In genomic region chr8:125365004-125365403, GRCm38 (mm10) we compare ENCODE assay signal across 26 mouse cellular contexts.
DNase-seq lines count a peak whose midpoint lies in the region; ATAC-seq and TF ChIP-seq lines count a peak whose summit lies in the region.
"Had no signal": no experiment of that assay in that cellular context is flagged by ENCODE, and none has a peak within 500 bp of the region (broad histone marks: within the 10 kb centered on the region; RNA-seq: fewer than 3 reads in every experiment).

No protein-coding gene starts in this region.

- no peak for DNase-seq in frontal cortex, postnatal 10 days (ENCODE audit: low spot score in 2 of 2)
- DNase-seq in right cerebral cortex, adult 2 months (ENCODE audit: low spot score in 2 of 2), result peak; percentile 59 to 62
- no peak for DNase-seq in right cerebral cortex, postnatal 4 days
- DNase-seq in layer of hippocampus, adult 9-11 months, result peak; percentile 84
- no peak for DNase-seq in cerebellum, postnatal 36 days
- DNase-seq in gastrocnemius, adult 2 months, result no peak
- DNase-seq: adrenal gland, postnatal 14 days; cerebellum, adult 11-12 months; cerebellum, adult 9-11 months; heart, adult 2 months; heart, postnatal 14 days; kidney, adult 18-20 months; kidney, postnatal 36 days; spleen, adult 18-20 months; thymus, adult 18-20 months; thymus, postnatal 25 days had no signal

- ATAC-seq in frontal cortex, adult (ENCODE audit: low TSS enrichment), result peak; percentile 41; the same call in 1 of the 2 replicates
- ATAC-seq: midbrain, embryonic 15.5 days; Patski had no signal

- intact Hi-C loops in gastrocnemius, adult 2 months (cut with DNase I), result no loop called here

- H3K27ac ChIP-seq in gastrocnemius, adult 2 months, result no peak overlapping the region
- H3K27ac ChIP-seq: heart, adult 2 months; hindbrain, embryonic 10.5 days; hindbrain, embryonic 15.5 days; limb, embryonic 13.5 days; lung, embryonic 15.5 days; midbrain, embryonic 10.5 days; midbrain, embryonic 15.5 days had no signal

- no peak overlapping the region for H3K4me3 ChIP-seq in gastrocnemius, adult 2 months
- H3K4me3 ChIP-seq: erythroblast, embryonic 14.5 days; heart, adult 2 months; heart, embryonic 13.5 days; hindbrain, embryonic 10.5 days; hindbrain, embryonic 15.5 days; limb, embryonic 13.5 days; lung, embryonic 15.5 days; midbrain, embryonic 10.5 days; midbrain, embryonic 15.5 days had no signal

- no peak for TF ChIP-seq CTCF in gastrocnemius, adult 2 months (IDR thresholded peaks at IDR 0.05)

Comparison
In these comparisons a context has a peak if more than half of its experiments do, and no peak if none do; other contexts are left out.
1. DNase-seq: peak in right cerebral cortex, adult 2 months (2 of 2) and layer of hippocampus, adult 9-11 months (single experiment); none in frontal cortex, postnatal 10 days (0 of 2), right cerebral cortex, postnatal 4 days (single experiment), cerebellum, postnatal 36 days (0 of 2) and gastrocnemius, adult 2 months (single experiment).